Mouse (Mus musculus) c-Kit-positive CD71-positive TER-119-negative erythroid progenitor cells, embryonic 14.5 days (primary cell): Measurements from ENCODE around the gene Pde10a.

ENCODE experiments used
- DNase-seq: peaks from one replicate; pipeline ENCODE4 v3.0.0-alpha.2; 2013; ENCODE audit warnings: low read depth

Pde10a gene

DNA sequence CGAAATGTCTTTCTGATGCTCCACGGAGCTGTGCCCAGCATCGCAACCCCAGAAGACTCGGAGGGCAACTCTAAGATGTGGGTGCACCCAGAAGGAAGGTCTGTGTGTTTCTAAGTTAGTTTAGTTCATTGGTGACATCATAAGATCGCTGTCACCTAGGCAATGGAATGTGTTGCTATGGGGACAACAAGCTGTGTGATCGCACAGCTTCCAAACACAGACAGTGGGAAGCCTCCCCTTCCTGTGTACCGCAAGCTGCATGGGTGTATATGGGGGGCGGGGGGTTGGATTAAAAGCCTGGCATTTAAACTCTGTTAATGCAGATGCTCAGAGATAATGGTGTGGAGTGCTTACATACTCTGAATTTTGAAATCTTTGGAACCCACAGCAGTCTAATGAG is 56.4 kb downstream of the Pde10a start:
- no peak for DNase-seq

- DNase-seq, result no peak
Measured at GRCm38 (mm10) chr17:8592427-8593277, 67.5 kb downstream of the Pde10a start.

DNA sequence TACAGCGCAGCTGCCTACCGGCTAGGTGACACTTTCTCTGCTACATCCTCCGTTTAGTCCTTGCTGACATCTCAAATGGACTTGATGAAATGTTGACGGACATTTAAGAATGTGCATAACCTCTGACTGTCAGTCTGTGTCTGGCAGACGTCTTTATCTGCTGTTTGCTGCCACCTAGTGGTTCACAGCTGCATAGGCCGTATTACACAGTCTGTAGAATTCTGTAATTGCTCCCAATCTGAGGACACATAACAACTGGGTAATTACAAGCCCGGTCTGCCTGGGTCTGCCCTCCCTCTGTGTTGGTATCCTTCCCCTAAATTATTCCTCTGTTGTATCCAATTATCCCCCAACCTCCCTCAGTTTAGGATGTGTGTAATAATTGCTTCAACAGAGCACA is 72.6 kb downstream of the Pde10a start:
- DNase-seq, result no peak

DNA sequence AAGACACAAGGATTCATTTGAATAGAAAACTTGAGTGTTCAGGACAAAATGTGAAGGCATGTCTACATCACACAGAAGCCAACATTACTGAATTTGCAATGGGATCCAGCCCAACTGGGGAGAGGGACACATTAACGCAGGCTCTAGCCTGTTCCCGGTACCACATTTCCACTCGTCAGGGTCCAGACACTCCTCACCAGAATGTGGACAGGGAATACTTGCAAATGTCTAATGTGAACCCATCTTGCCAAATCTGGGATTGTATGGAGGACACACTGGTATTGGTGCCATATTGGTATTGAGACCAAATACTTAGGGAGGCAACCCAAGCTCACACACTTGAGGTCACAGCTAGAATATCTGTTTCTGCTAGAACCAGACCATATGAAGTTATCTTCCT is 77.8 kb downstream of the Pde10a start:
- DNase-seq, result no peak

DNA sequence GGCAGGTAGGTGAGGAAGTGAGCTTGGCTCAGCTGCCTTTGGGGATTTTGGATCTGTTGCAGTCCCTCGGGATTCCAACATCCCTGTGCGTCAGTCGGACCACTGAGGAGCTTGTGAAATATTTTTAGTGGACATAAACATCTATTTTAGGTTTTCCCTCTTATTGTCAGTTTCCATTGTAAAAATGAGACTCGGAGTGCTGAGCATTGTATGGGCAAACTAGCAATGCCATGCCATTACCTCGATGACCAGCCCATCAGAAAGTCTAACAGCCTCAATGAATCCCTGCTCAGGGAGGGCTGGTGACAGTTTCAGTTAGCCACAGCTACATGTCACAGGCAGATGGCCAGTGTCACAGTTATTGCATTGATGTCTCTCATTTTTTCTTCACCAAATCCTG is 80.7 kb downstream of the Pde10a start:
- no peak for DNase-seq

DNA sequence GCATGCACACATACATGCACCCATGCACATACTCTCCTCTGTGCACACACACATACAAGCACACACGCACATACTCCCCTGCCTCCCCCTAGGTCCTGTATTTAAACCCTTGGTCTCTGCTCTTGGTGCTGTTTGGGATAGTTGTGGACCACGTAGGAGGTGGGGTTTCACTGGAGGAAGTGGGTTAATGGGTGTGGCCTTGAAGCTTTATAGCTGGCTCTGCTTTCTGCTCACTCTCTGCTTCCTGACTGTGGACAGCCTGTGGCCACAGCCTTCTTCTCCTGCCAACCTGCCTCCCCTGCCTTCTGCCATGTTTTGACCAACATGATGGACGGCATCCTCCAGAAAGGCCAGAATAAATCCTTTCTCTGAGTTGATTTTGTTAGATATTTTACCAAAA is 81.5 kb downstream of the Pde10a start:
- DNase-seq, result no peak

GRCm38 (mm10) chr17:8611916-8612315 is 86.7 kb downstream of the Pde10a start:
- DNase-seq, result no peak

DNA sequence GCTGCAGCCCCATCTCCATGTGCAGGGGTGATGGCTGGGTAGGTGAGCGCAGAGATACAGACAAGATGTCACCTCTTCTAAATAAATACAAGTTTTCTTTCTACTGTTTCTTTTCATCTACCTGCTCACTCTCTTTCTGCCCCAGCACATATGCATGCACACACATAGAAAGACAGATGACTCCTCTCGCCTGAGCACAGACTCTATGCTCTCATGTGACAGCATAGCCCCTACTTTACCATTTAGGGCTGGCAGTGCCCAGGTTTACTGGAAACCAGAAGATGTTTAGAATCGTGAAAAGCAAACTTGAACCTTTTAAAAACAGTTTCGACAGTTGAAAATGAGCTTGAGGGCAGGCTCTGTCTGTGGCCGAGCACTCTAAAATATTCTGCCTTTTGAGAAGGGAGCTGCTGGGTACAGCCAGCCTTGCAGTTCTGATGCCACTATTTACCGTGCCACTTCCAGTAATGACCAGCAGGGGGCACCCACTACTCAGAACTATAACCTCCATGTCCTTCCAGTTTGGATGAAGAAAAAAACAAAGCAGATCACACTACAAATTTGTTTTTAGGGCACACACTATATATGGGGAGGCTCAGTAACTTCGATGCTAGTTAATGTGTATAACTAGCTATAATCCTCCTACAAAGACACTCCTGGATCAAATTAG is 88.8 kb downstream of the Pde10a start:
- peak; percentile 32 for DNase-seq

DNA sequence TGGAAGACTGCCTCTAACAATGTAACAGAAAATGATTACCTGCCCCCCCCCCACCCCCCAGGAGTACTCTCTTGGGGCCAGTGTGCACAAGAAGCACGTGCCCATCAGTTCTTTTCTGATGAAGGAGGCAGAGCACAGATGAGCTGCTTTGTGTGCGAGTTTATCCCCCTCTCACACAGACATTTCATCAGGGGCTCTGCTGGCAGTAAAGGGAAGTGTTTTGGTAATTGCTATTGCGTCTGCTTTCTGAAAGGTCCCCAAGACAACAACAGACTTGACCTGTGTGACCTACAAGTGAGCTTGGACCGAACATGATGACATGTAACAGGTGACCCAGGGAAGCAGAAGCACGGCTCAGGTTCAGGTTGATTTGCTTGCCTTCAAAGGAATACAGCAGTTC is 95.2 kb downstream of the Pde10a start:
- DNase-seq, result no peak

DNA sequence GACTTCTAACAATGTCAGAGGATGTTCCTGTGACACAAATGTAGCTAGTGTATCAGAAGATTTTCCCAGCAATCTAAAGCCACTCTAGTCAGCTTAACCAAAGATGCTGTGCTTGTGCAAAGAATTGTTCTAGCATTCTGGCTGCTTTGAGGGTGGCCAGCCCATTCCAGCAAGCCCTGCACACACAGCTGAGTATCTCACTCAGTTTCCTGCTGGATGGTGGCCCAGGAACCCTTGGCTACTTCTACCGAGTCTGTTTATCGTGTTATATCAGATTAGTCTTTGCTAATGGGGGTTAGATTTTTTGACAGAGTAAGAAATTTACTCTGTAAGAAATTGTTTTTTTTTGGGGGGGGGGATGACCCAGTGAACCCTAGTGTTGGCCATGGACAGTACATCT is 95.9 kb downstream of the Pde10a start:
- DNase-seq, result no peak

GRCm38 (mm10) chr17:8621906-8622305 is 96.7 kb downstream of the Pde10a start:
- DNase-seq, result no peak

- DNase-seq, result no peak
Measured at GRCm38 (mm10) chr17:8626421-8626820, 101.2 kb downstream of the Pde10a start.

GRCm38 (mm10) chr17:8631701-8632100 is 106.5 kb downstream of the Pde10a start:
- no peak for DNase-seq

DNA sequence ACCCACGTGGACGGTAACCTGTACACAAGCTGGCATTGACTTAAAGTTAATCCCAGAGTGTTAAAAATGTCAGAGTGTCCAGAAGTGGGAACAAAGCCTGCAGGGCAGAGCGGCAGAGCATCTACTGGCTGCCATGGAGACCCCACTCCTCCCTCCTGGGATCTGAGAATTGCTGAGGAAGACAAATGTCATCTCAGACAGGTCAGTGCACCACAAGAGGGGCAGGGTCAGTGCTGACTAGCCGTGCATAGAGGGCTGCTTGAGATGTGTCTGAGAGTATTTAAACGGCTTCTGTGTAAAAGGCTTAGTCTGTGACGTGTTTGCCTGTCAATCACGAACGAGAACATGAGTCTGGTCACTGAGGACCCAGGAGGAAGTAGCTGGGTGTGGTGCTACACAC is 108.4 kb downstream of the Pde10a start:
- no peak for DNase-seq

- DNase-seq, result no peak
Measured at GRCm38 (mm10) chr17:8634476-8634875, 109.3 kb downstream of the Pde10a start.

DNA sequence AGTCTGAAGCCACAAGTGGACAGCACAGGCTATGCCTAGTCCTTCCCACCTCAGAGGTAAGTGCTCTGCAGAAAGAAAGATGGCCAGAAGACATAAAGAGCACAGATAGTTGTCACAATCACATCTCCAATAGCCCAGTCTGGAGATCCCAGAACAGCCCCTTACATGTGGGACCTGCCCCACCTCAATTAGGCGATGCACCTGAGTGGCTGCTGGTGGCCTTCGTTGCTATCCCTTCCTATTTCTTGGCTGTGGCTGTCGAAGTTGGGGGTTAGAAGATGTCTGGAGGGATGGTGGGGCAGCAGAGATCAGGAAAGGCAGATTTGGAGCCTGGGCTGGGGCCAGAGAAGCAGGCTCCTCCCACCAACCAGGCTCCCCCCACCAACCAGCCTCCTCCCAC is 111.1 kb downstream of the Pde10a start:
- no peak for DNase-seq

GRCm38 (mm10) chr17:8636691-8637090 is 111.5 kb downstream of the Pde10a start:
- DNase-seq, result no peak

GRCm38 (mm10) chr17:8637181-8637580 is 112.0 kb downstream of the Pde10a start:
- DNase-seq, result no peak

GRCm38 (mm10) chr17:8639703-8640380 is 114.7 kb downstream of the Pde10a start:
- DNase-seq, result no peak

- no peak for DNase-seq
Measured at GRCm38 (mm10) chr17:8640741-8641480, 115.7 kb downstream of the Pde10a start.

DNA sequence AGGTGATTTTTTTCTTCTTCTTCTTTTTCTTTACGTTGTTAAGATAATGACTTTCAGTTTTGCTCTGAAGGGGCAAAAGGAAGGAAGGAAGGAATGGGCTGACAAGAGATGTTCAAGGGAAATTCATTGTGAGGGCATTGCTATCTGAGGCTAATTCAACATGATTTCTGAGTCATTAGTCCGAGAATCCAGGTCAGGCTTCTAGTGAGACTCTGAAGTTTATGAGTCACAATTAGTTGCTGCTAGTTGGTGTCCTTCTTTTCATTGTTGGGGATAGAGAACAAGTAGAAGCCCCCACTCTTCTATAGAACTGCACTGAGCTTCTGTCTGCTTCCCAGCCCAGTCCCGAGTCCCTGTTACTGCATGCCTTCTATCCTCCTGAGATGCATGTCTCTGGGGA is 116.3 kb downstream of the Pde10a start:
- no peak for DNase-seq

DNA sequence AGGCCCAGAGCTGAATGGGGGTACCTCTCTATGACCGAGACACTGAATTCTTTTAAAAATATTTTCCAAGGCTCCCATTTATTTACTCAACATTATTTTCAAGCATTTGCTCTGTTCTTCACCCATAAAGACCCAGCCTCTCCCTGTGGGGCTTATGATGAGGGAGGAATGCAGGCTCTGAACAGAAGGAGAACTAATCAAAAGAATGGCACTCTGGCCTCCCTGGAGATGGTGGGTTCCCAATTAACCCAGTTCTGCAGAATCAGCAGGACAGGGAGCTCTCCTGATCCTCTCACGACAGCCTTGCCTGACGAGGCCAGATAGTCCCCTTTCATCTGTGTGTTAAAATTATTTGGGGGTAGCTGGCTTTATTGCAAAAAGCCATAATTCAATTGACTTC is 117.2 kb downstream of the Pde10a start:
- no peak for DNase-seq
